Mouse (Mus musculus): Measurements from ENCODE around the gene BB287469. TPM values are rescaled to one million over a fixed set of nuclear protein-coding genes. Genes with fewer than 3 reads are reported as not detected.

The BB287469 gene
- polyA plus RNA-seq, 1 experiment from 2014 or later = not detected

Other genes with a start within 250 kb of the BB287469 start
- not detected in 2 replicates for gene Oog1, start 213.9 kb upstream of the BB287469 start, polyA plus RNA-seq (2015; fragmentation: Nextera tagmentation; extraction: Ambion mirVana)
- not detected in 2 replicates for gene Gm4027, start 197.7 kb upstream of the BB287469 start, polyA plus RNA-seq (2015; fragmentation: Nextera tagmentation; extraction: Ambion mirVana)
- gene Gm16381, start 172.0 kb upstream of the BB287469 start, polyA plus RNA-seq (2015; fragmentation: Nextera tagmentation; extraction: Ambion mirVana) = not detected in 2 replicates
- not detected in 2 replicates for gene Gm21319, start 40.8 kb upstream of the BB287469 start, polyA plus RNA-seq (2015; fragmentation: Nextera tagmentation; extraction: Ambion mirVana)
- not detected in 2 replicates for gene Gm21936, start 21.1 kb upstream of the BB287469 start, polyA plus RNA-seq (2015; fragmentation: Nextera tagmentation; extraction: Ambion mirVana)
- not detected in 2 replicates for gene Gm2001, start 25.8 kb downstream of the BB287469 start, polyA plus RNA-seq (2015; fragmentation: Nextera tagmentation; extraction: Ambion mirVana)
- not detected in 2 replicates for gene Gm2016, start 57.5 kb downstream of the BB287469 start, polyA plus RNA-seq (2015; fragmentation: Nextera tagmentation; extraction: Ambion mirVana)
- not detected in 2 replicates for gene Gm2022, start 78.8 kb downstream of the BB287469 start, polyA plus RNA-seq (2015; fragmentation: Nextera tagmentation; extraction: Ambion mirVana)
- gene Gm2035, start 103.3 kb downstream of the BB287469 start, polyA plus RNA-seq (2015; fragmentation: Nextera tagmentation; extraction: Ambion mirVana) = not detected in 2 replicates
- not detected in 2 replicates for gene Gm2042, start 137.5 kb downstream of the BB287469 start, polyA plus RNA-seq (2015; fragmentation: Nextera tagmentation; extraction: Ambion mirVana)
- not detected in 2 replicates for gene Gm2075, start 195.3 kb downstream of the BB287469 start, polyA plus RNA-seq (2015; fragmentation: Nextera tagmentation; extraction: Ambion mirVana)
- not detected in 2 replicates for gene Gm6803, start 202.2 kb downstream of the BB287469 start, polyA plus RNA-seq (2015; fragmentation: Nextera tagmentation; extraction: Ambion mirVana)
- not detected in 2 replicates for gene Gm2056, start 210.4 kb downstream of the BB287469 start, polyA plus RNA-seq (2015; fragmentation: Nextera tagmentation; extraction: Ambion mirVana)

Measured in neural tube, embryonic 13.5 days (tissue).